Mouse (Mus musculus): ENCODE results near the gene Efcc1. TPM values are rescaled to one million over a fixed set of nuclear protein-coding genes. Genes with fewer than 3 reads are reported as not detected.

Efcc1 gene
- polyA plus RNA-seq, 1 experiment from 2014 or later: 2.0 TPM

DNA sequence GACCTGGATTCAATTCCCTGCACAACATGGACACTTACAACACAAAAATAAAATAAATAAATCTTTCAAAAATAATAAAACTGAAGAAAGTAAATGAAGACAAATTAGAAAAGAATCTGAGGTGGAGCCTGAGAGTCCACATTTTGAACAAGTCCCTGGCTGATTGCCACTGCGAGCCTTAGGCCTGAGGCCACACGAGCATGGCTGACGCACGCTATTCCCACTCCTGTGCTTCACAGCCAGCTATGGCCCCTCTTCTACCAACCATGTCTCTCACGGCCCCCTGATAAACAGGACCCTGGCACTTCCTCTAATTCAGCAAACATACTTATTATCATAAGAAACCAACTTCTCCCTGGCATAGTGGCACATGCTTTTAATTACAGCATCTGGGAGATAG lies 56.0 kb downstream of the Efcc1 start:
- no peak for ATAC-seq (replicated peaks)
- Histone ChIP-seq H3K4me1 (peaks cover 9% of the 10 kb centered on the region), H3K9me3 (no peaks in the 10 kb centered on the region), H3K27ac (replicated peaks) (no peak overlapping the region), H3K4me3 (no peak overlapping the region), H3K4me2 (replicated peaks) (no peak overlapping the region), H3K27me3 (no peaks in the 10 kb centered on the region), H3K9ac (replicated peaks) (no peak overlapping the region), H3K36me3 (0 out of 2 replicates have a peak, but pooled peaks cover 3% of the 10 kb centered on the region)
- 81% methylated on average over 5 of the region's 5 CpGs for WGBS

DNA sequence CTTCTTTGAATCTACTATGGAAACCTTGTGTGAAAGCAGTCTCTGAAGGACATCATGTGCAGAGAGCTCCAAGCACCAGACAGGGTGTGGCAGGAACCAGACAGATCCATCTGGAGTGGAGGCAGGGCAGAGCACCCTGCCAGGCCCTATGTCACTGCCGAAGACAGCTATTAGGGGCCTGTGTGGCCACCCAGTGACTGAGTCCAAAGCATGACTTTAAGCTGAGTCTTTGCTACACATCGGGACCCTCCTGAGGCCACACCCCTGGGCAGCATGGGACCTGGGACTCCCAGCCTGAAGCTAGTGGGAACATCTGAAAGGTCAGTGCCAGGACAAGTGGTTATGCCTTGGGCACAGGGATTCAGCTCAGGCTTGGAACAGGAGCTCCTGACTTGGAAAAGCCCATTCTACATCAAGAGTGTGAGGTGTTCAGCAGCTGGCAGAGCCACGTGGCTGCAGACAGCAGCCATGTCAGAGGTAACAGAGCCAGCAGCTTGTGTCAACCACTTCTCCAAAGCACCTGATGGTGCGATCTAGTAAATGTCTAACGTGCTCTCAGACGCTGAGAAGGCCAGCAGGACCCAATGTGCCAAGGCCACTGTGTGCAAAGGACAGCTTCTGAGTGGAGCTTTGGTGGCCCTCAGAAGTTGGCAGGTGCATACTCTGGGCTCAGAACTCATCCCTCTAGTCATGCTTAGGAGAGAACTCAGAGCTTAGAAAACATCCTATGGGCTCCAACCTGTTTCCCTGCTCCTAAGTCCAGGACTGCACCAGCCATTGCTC lies 56.6 kb downstream of the Efcc1 start:
- peaks cover 9% of the 10 kb centered on the region for H3K4me1 ChIP-seq
- 0 out of 2 replicates have a peak, but pooled peaks cover 8% of the 10 kb centered on the region for H3K36me3 ChIP-seq
- H3K9ac ChIP-seq (replicated peaks): no peak overlapping the region
- no peaks in the 10 kb centered on the region for H3K27me3 ChIP-seq
- H3K27ac ChIP-seq (replicated peaks): no peak overlapping the region
- WGBS: 88% methylated on average over 6 of the region's 6 CpGs
- no peak for ATAC-seq (replicated peaks)
- H3K9me3 ChIP-seq: no peaks in the 10 kb centered on the region
- no peak overlapping the region for H3K4me2 ChIP-seq (replicated peaks)
- H3K4me3 ChIP-seq: no peak overlapping the region

DNA sequence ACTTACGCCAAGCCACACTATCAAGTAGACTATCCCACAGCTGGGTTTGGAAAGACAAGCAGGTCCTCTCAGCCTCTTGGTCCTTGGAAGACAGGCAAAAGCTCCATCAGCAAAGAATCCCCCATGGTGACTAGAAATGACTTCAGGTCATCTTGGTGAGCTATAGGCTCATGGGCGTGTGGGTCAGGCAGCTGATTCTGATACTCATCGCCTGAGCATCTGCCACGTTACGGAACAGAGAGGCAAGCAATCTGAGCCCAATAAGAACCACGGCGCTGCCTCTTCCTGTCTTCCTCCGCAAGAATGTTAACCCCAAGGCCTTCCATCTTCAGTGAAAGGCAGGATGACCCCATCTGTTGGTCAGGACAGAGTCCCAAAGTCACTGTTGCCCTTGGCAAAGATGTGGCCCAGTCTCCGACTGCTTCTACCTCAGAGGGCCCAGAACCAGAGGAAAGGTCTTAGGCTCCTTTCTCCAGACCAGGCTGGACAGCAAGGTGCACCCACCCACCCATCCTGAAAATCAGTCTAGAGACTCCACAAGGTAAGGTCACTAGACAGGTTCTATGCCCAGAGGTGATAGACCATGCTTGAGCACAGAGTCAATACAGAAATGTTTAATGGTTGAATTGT lies 57.7 kb downstream of the Efcc1 start:
- H3K4me3 ChIP-seq: no peak overlapping the region
- no peak overlapping the region for H3K9ac ChIP-seq (replicated peaks)
- no peaks in the 10 kb centered on the region for H3K27me3 ChIP-seq
- 0 out of 2 replicates have a peak, but pooled peaks cover 12% of the 10 kb centered on the region for H3K36me3 ChIP-seq
- H3K4me2 ChIP-seq (replicated peaks): no peak overlapping the region
- H3K4me1 ChIP-seq: peaks cover 9% of the 10 kb centered on the region
- WGBS: 95% methylated on average over 9 of the region's 9 CpGs
- no peaks in the 10 kb centered on the region for H3K9me3 ChIP-seq
- no peak for ATAC-seq (replicated peaks)
- H3K27ac ChIP-seq (replicated peaks): no peak overlapping the region

GRCm38 (mm10) chr6:87788896-87789587 lies 58.4 kb downstream of the Efcc1 start:
- no peak overlapping the region for H3K27ac ChIP-seq (replicated peaks)
- WGBS: 33% methylated on average over 5 of the region's 5 CpGs
- H3K4me2 ChIP-seq (replicated peaks): no peak overlapping the region
- no peaks in the 10 kb centered on the region for H3K27me3 ChIP-seq
- H3K9ac ChIP-seq (replicated peaks): no peak overlapping the region
- no peaks in the 10 kb centered on the region for H3K9me3 ChIP-seq
- ATAC-seq (replicated peaks): no peak
- H3K4me1 ChIP-seq: peaks cover 9% of the 10 kb centered on the region
- H3K4me3 ChIP-seq: no peak overlapping the region
- 0 out of 2 replicates have a peak, but pooled peaks cover 12% of the 10 kb centered on the region for H3K36me3 ChIP-seq

DNA sequence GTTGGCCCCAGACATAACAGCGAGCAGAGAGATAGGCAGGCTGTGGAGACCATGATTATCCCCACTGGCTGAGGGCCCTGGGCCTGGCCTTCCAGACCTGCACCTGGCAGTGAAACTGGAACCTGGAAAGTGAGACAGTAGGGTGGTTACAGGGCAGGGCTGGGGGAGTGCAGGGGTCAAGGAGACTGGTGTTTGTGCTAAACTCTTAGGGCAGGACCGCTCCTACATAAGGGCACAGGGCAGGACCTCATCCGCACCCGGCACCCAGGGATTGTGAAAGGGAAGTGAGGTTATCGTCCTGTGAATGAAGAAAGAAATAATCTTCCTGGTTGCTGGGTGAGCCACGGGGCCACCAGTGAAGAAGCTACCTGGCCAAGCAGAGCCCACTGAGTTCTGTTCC lies 59.1 kb downstream of the Efcc1 start:
- ATAC-seq (replicated peaks): no peak
- H3K4me3 ChIP-seq: no peak overlapping the region
- 0 out of 2 replicates have a peak, but pooled peaks cover 12% of the 10 kb centered on the region for H3K36me3 ChIP-seq
- WGBS: 95% methylated on average over 6 of the region's 6 CpGs
- H3K4me1 ChIP-seq: peaks cover 9% of the 10 kb centered on the region
- no peaks in the 10 kb centered on the region for H3K9me3 ChIP-seq
- no peak overlapping the region for H3K27ac ChIP-seq (replicated peaks)
- H3K9ac ChIP-seq (replicated peaks): no peak overlapping the region
- no peaks in the 10 kb centered on the region for H3K27me3 ChIP-seq
- no peak overlapping the region for H3K4me2 ChIP-seq (replicated peaks)

DNA sequence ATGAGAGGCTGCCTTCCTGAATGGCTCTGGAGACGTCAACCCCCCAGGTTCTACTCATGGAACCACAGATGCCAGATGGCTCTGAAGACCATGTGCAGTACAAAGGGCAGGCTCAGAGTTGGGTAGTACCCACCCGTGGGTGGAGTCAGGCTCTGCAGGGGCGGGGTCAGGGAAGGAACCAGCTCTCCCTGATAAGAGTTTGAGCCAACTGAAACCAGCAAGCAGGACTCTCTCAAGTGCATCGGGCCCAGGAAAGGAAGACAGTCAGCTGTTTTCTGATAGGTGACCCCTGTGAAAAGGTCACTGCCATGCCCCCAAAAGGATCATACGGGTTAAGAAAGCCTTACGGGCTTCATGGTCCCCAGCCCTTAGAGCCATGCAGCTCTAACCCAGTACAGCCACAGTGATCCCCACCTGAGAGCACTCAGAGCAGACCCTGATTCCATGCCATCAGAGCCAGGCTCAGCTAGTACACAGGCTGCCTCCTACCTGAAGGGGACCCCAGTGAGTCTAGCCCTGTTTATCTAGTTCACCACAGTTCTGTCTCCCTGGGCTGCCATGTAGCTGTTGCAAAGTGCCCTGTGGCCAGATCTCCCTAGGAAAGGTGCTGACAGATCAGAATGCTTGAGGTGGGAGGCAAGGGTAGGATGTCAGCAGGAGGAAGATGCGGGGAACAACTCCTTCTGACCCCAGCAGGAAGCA lies 60.3 kb downstream of the Efcc1 start:
- Histone ChIP-seq H3K4me1 (peaks cover 9% of the 10 kb centered on the region), H3K27ac (replicated peaks) (no peak overlapping the region), H3K27me3 (no peaks in the 10 kb centered on the region), H3K4me2 (replicated peaks) (no peak overlapping the region), H3K9ac (replicated peaks) (no peak overlapping the region), H3K4me3 (no peak overlapping the region), H3K36me3 (0 out of 2 replicates have a peak, but pooled peaks cover 12% of the 10 kb centered on the region), H3K9me3 (no peaks in the 10 kb centered on the region)
- ATAC-seq (replicated peaks): no peak
- 81% methylated on average over 7 of the region's 7 CpGs for WGBS

DNA sequence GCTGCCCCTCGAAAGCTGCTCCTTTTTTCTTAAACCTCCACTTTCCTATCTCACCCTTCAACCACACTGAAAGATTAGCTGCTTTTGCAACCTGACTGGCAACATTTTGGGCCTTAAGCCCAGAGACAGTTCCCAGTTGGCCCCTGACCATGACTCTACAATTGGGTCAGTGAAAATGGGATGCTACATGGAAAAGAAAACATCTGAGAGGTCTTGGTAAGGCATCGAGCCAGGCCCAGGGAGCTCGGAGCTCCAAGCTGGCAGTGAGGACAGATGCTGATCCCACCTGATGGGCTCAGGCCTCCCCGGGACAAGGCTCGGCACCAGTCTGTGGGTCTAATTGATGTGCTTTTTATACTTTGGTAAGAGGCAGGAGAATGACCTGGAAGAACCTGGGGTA lies 61.2 kb downstream of the Efcc1 start:
- H3K27me3 ChIP-seq: no peaks in the 10 kb centered on the region
- H3K36me3 ChIP-seq: 0 out of 2 replicates have a peak, but pooled peaks cover 12% of the 10 kb centered on the region
- no peak overlapping the region for H3K9ac ChIP-seq (replicated peaks)
- H3K4me1 ChIP-seq: peaks cover 9% of the 10 kb centered on the region
- ATAC-seq (replicated peaks): no peak
- H3K27ac ChIP-seq (replicated peaks): no peak overlapping the region
- no peaks in the 10 kb centered on the region for H3K9me3 ChIP-seq
- 96% methylated on average over 5 of the region's 5 CpGs for WGBS
- H3K4me3 ChIP-seq: no peak overlapping the region
- no peak overlapping the region for H3K4me2 ChIP-seq (replicated peaks)

- H3K4me1 ChIP-seq: peaks cover 7% of the 10 kb centered on the region
- WGBS: 94% methylated on average over 10 of the region's 10 CpGs
- H3K9me3 ChIP-seq: no peaks in the 10 kb centered on the region
- no peak overlapping the region for H3K4me2 ChIP-seq (replicated peaks)
- no peak overlapping the region for H3K9ac ChIP-seq (replicated peaks)
- no peak overlapping the region for H3K4me3 ChIP-seq
- H3K36me3 ChIP-seq: 0 out of 2 replicates have a peak, but pooled peaks cover 12% of the 10 kb centered on the region
- no peaks in the 10 kb centered on the region for H3K27me3 ChIP-seq
- no peak overlapping the region for H3K27ac ChIP-seq (replicated peaks)
- no peak for ATAC-seq (replicated peaks)
Observed at GRCm38 (mm10) chr6:87793821-87794510, 63.3 kb downstream of the Efcc1 start.

DNA sequence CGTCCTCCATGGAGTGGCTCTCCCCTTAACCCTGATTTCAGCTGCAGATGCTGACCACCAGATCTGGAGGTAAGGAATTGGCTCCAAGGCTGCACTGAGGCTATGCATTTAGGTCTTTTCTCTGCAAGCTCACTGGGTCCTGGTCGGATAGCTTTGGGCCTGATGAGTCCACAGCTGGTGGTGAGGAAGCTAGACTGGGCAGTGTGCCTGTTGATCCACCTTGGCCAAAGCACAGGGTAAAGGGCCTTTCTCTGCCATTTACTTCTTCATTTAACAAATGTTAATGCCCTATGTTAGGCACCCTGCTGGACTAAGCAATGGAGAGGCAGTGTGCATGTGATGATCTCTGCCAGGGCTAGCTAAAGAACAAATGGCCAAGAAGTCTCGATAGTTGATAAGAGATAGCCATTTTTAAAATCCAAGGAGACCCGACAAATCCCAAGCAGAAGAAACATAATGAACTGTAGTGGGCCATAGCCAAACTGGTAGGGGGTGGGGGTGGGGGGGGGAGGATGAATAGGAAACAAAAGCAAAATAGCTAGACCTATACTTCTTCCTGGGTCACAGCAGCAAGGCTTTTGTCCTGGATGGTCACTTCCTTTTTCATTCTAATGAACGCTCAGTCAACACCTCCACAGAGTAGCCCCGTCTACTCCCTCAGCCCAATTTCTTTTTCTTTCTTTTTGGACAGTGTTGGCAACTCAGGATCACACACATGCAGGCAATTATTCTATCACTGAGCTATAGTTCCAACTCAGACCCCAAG lies 64.9 kb downstream of the Efcc1 start:
- H3K36me3 ChIP-seq: 0 out of 2 replicates have a peak, but pooled peaks cover 12% of the 10 kb centered on the region
- no peak overlapping the region for H3K9ac ChIP-seq (replicated peaks)
- H3K9me3 ChIP-seq: no peaks in the 10 kb centered on the region
- WGBS: 64% methylated on average over 6 of the region's 6 CpGs
- H3K27me3 ChIP-seq: no peaks in the 10 kb centered on the region
- no peaks in the 10 kb centered on the region for H3K4me1 ChIP-seq
- no peak for ATAC-seq (replicated peaks)
- no peak overlapping the region for H3K27ac ChIP-seq (replicated peaks)
- no peak overlapping the region for H3K4me2 ChIP-seq (replicated peaks)
- no peak overlapping the region for H3K4me3 ChIP-seq

- Histone ChIP-seq H3K4me2 (replicated peaks) (no peak overlapping the region), H3K9ac (replicated peaks) (no peak overlapping the region), H3K4me1 (no peaks in the 10 kb centered on the region), H3K27ac (replicated peaks) (no peak overlapping the region), H3K27me3 (no peaks in the 10 kb centered on the region), H3K36me3 (0 out of 2 replicates have a peak, but pooled peaks cover 9% of the 10 kb centered on the region), H3K9me3 (no peaks in the 10 kb centered on the region), H3K4me3 (no peak overlapping the region)
- ATAC-seq (replicated peaks): no peak
- WGBS: 84% methylated on average over 6 of the region's 6 CpGs
Observed at GRCm38 (mm10) chr6:87796251-87796880, 65.7 kb downstream of the Efcc1 start.
